Mouse (Mus musculus) small intestine, adult 2 months (tissue): Measurements from ENCODE around the gene Zfp384.

Experiments
- CTCF ChIP-seq: fragments of 200-500 bp; IDR thresholded peaks from 2 replicates; pipeline ENCODE4 v1.5.1; 2012; ENCODE audit warnings: low read depth, mild to moderate bottlenecking, control low read depth, inconsistent platforms, low read length, moderate library complexity, mixed read lengths; ENCODE audit not compliant: insufficient replicate concordance, insufficient read length; ENCODE audit errors: extremely low read depth
- POLR2A ChIP-seq: fragments of 200-500 bp; IDR thresholded peaks from 2 replicates; pipeline ENCODE4 v1.6.1; 2012; ENCODE audit warnings: low read depth, mild to moderate bottlenecking, control low read depth, inconsistent platforms, low read length, moderate library complexity

DNA sequence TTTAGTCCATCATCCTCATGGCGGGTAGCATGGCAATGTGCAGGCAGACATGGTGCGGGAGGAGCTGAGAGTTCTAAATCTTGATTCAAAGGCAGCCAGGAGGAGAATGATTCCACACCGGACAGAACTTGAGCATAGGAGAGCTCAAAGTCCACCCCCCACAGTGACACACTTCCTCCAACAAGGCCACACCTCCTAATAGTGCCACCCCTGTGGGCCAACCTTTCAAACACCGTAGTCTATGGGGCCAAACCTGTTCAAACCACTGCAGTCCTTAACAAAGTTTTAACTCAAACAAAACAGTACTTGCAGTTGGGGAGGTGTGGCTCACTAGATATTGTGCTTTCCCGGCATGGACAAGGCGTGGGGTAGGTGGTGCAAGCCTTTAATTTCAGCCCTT, 55.0 kb downstream of the Zfp384 start:
- TF ChIP-seq POLR2A: no peak
- no peak for TF ChIP-seq CTCF
